Mouse (Mus musculus) CH12.LX (cell line): ENCODE data around the gene Smpd1. TPM values are rescaled to one million over a fixed set of nuclear protein-coding genes. Genes with fewer than 3 reads are reported as not detected.

Experiments
- DNase-seq: peaks from one replicate; pipeline ENCODE4 v3.0.0-alpha.2; 2013; ENCODE audit errors: extremely low read depth
- H3K27ac ChIP-seq: 2 replicates; pipeline ENCODE4 v1.5.1; 2012; ENCODE audit warnings: low read depth, mild to moderate bottlenecking, control low read depth, moderate library complexity; ENCODE audit not compliant: insufficient read depth
- H3K27me3 ChIP-seq: replicated peaks from 2 replicates; pipeline ENCODE3; 2012; ENCODE audit warnings: inconsistent platforms
- H3K36me3 ChIP-seq, 2 experiments: replicated peaks in 1 of 2; 2 replicates each; pipeline versions ENCODE3 to v1.6.1; 2012; ENCODE audit warnings: inconsistent platforms in 1 of 2, low read length in 1 of 2, mild to moderate bottlenecking in 1 of 2, mixed read lengths in 1 of 2, moderate library complexity in 1 of 2; ENCODE audit not compliant: control insufficient read depth in 1 of 2, insufficient read depth in 1 of 2
- H3K4me1 ChIP-seq, 2 experiments: 2 replicates each; pipeline ENCODE4 v1.6.1; 2012; ENCODE audit warnings: inconsistent platforms in 1 of 2, moderate library complexity in 1 of 2; ENCODE audit not compliant: insufficient read depth in 2 of 2, control insufficient read depth in 1 of 2
- H3K4me2 ChIP-seq: 2 replicates; pipeline ENCODE4 v1.6.1; 2012; ENCODE audit warnings: low read depth, mild to moderate bottlenecking, control low read depth; ENCODE audit not compliant: poor library complexity, insufficient read depth, severe bottlenecking
- H3K4me3 ChIP-seq, 3 experiments: fragments of 150-350 bp in 1 of 3; sonication (generic) in 1 of 3; replicated peaks in 1 of 3; 2 replicates each; pipeline versions ENCODE3 to v1.5.1; 2011 to 2012; ENCODE audit warnings: low read depth in 2 of 3, low read length in 2 of 3, mild to moderate bottlenecking in 2 of 3, moderate library complexity in 2 of 3, control low read depth in 1 of 3, improper control_type of control experiment in 1 of 3, inconsistent platforms in 1 of 3, mixed read lengths in 1 of 3; ENCODE audit not compliant: poor library complexity in 1 of 3
- H3K79me2 ChIP-seq: replicated peaks from 2 replicates; pipeline ENCODE4 v1.6.1; 2012; ENCODE audit warnings: mild to moderate bottlenecking, moderate library complexity; ENCODE audit not compliant: control insufficient read depth, poor library complexity, insufficient read depth, severe bottlenecking; ENCODE audit errors: extremely low read depth
- H3K9ac ChIP-seq: 2 replicates; pipeline ENCODE4 v1.6.1; 2012; ENCODE audit warnings: low read depth, mild to moderate bottlenecking, control low read depth, moderate library complexity; ENCODE audit not compliant: insufficient read depth
- H3K9me3 ChIP-seq: replicated peaks from 2 replicates; pipeline ENCODE3; 2012; ENCODE audit warnings: low read length, inconsistent platforms, mixed read lengths
- BHLHE40 ChIP-seq: IDR thresholded peaks from 2 replicates; pipeline ENCODE4 v1.6.1; 2011; ENCODE audit warnings: mild to moderate bottlenecking, low read depth, low read length, improper control_type of control experiment
- CTCF ChIP-seq, 2 experiments: IDR thresholded peaks in 1 of 2; conservative IDR thresholded peaks in 1 of 2; 2 replicates each; pipeline ENCODE4 v1.5.1; 2011 to 2012; ENCODE audit warnings: low read depth in 2 of 2, low read length in 2 of 2, improper control_type of control experiment in 1 of 2, inconsistent platforms in 1 of 2, mild to moderate bottlenecking in 1 of 2, moderate library complexity in 1 of 2
- E2F4 ChIP-seq: IDR thresholded peaks from 2 replicates; pipeline ENCODE4 v1.6.1; 2011; ENCODE audit warnings: low read depth, low read length, improper control_type of control experiment; ENCODE audit not compliant: insufficient replicate concordance
- EP300 ChIP-seq: IDR thresholded peaks from 2 replicates; pipeline ENCODE4 v1.6.1; 2011; ENCODE audit warnings: low read length, improper control_type of control experiment
- HCFC1 ChIP-seq: IDR thresholded peaks from 2 replicates; pipeline ENCODE4 v1.6.1; 2012; ENCODE audit warnings: low read depth, mild to moderate bottlenecking, inconsistent platforms, low read length, improper control_type of control experiment
- IRF4 ChIP-seq: IDR thresholded peaks from 2 replicates; pipeline ENCODE4 v1.6.1; 2014; ENCODE audit warnings: low read depth, mild to moderate bottlenecking, inconsistent platforms, low read length, improper control_type of control experiment
- JUN ChIP-seq: IDR thresholded peaks from 2 replicates; pipeline ENCODE4 v1.6.1; 2011; ENCODE audit warnings: low read depth, mild to moderate bottlenecking, low read length, improper control_type of control experiment, moderate library complexity; ENCODE audit not compliant: insufficient read depth
- JUND ChIP-seq: conservative IDR thresholded peaks from 2 replicates; pipeline ENCODE4 v1.6.1; 2011; ENCODE audit warnings: low read depth, low read length, improper control_type of control experiment
- KAT2A ChIP-seq: IDR thresholded peaks from 2 replicates; pipeline ENCODE4 v1.6.1; 2012; ENCODE audit warnings: low read length, improper control_type of control experiment, inconsistent platforms; ENCODE audit not compliant: insufficient replicate concordance
- MAFK ChIP-seq: IDR thresholded peaks from 2 replicates; pipeline ENCODE4 v1.6.1; 2011; ENCODE audit warnings: low read length, improper control_type of control experiment; ENCODE audit not compliant: insufficient replicate concordance
- MAX ChIP-seq: IDR thresholded peaks from 2 replicates; pipeline ENCODE4 v1.6.1; 2011; ENCODE audit warnings: low read length, improper control_type of control experiment
- MAZ ChIP-seq: IDR thresholded peaks from 2 replicates; pipeline ENCODE4 v1.6.1; 2012; ENCODE audit warnings: low read depth, mild to moderate bottlenecking, inconsistent platforms, low read length, improper control_type of control experiment, moderate library complexity
- MEF2A ChIP-seq: IDR thresholded peaks from 2 replicates; pipeline ENCODE4 v1.6.1; 2014; ENCODE audit warnings: low read depth, mild to moderate bottlenecking, inconsistent platforms, low read length, improper control_type of control experiment, borderline replicate concordance
- MXI1 ChIP-seq: IDR thresholded peaks from 2 replicates; pipeline ENCODE4 v1.6.1; 2011; ENCODE audit warnings: mild to moderate bottlenecking, low read depth, low read length, improper control_type of control experiment
- MYC ChIP-seq: IDR thresholded peaks from 2 replicates; pipeline ENCODE4 v1.6.1; 2011; ENCODE audit warnings: low read depth, mild to moderate bottlenecking, improper control_type of control experiment, low read length
- PAX5 ChIP-seq: IDR thresholded peaks from 2 replicates; pipeline ENCODE4 v1.6.1; 2012; ENCODE audit warnings: low read length, inconsistent platforms, mixed read lengths
- POLR2AphosphoS2 ChIP-seq: IDR thresholded peaks from 2 replicates; pipeline ENCODE4 v1.6.1; 2011; ENCODE audit warnings: low read depth, low read length, improper control_type of control experiment
- RAD21 ChIP-seq: IDR thresholded peaks from 2 replicates; pipeline ENCODE4 v1.6.1; 2011; ENCODE audit warnings: low read depth, mild to moderate bottlenecking, low read length, improper control_type of control experiment, moderate library complexity
- RCOR1 ChIP-seq: conservative IDR thresholded peaks from 2 replicates; pipeline ENCODE4 v1.6.1; 2012; ENCODE audit warnings: low read depth, mild to moderate bottlenecking, inconsistent platforms, low read length, improper control_type of control experiment
- SIN3A ChIP-seq: IDR thresholded peaks from 2 replicates; pipeline ENCODE4 v1.6.1; 2012; ENCODE audit warnings: low read length, improper control_type of control experiment, inconsistent platforms
- SMC3 ChIP-seq: IDR thresholded peaks from 2 replicates; pipeline ENCODE4 v1.6.1; 2011; ENCODE audit warnings: low read depth, low read length, improper control_type of control experiment
- ZC3H11A ChIP-seq: IDR thresholded peaks from 2 replicates; pipeline ENCODE4 v1.6.1; 2012; ENCODE audit warnings: low read depth, mild to moderate bottlenecking, inconsistent platforms, low read length, improper control_type of control experiment
- ZKSCAN1 ChIP-seq: IDR thresholded peaks from 2 replicates; pipeline ENCODE4 v1.6.1; 2012; ENCODE audit warnings: low read depth, inconsistent platforms, low read length, improper control_type of control experiment, borderline replicate concordance
- ZMIZ1 ChIP-seq: IDR thresholded peaks from 2 replicates; pipeline ENCODE4 v1.6.1; 2012; ENCODE audit warnings: low read depth, mild to moderate bottlenecking, inconsistent platforms, low read length, improper control_type of control experiment
- dilution Hi-C: fragments of 300-500 bp; cut with MboI; formaldehyde crosslinking; loops from 2 replicates; pipeline ENCODE4 v1.14.3; 2020; ENCODE audit warnings: low sequenced_read_pairs; ENCODE audit not compliant: extremely low pct_unique_long_range_greater_than_20kb, extremely low pct_ligation_motif_present
- in situ Hi-C: fragments of 300-500 bp; cut with MboI; formaldehyde crosslinking; loops from 3 replicates; pipeline ENCODE4 v1.14.3; 2019; ENCODE audit warnings: low sequenced_read_pairs, low pct_ligation_motif_present, low pct_unique_long_range_greater_than_20kb, mixed read lengths
- polyA plus RNA-seq: library from polyadenylated mRNA; unstranded; fragments of >175 nt; gene quantifications from 2 replicates; pipeline ENCODE4 v1.2.1, GENCODE M21; 2012; ENCODE audit warnings: low read depth; ENCODE audit not compliant: insufficient read length
- total RNA-seq, 2 experiments: library from RNA; depleted of rRNA; stranded (reverse); fragments of 300-350 nt in 1 of 2; fragments of >200 nt in 1 of 2; gene quantifications; 2 replicates each; pipeline ENCODE4 v1.2.3; 2012 to 2014

Gene Smpd1
- total and polyA plus RNA-seq, 3 experiments: 16.9 to 22.5 (median 17.9) TPM

DNA sequence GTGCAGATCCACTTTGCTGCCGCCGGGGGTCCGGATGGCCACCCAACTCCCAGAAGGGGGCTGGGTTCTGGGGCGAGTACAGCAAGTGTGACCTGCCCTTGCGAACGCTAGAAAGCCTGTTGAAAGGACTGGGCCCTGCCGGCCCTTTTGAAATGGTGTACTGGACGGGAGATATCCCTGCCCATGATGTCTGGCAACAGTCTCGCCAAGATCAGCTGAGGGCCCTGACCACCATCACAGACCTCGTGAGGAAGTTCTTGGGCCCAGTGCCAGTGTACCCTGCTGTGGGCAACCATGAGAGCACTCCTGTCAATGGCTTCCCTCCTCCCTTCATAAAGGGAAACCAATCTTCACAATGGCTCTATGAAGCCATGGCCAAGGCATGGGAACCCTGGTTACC, 1.4 kb downstream of the Smpd1 start:
- Histone ChIP-seq H3K4me3 (no peak overlapping the region), H3K79me2 (no peaks in the 10 kb centered on the region), H3K4me2 (no peak overlapping the region), H3K9me3 (no peaks in the 10 kb centered on the region), H3K27ac (no peak overlapping the region), H3K36me3 (peaks cover 11 to 33% of the 10 kb centered on the region in 2 experiments), H3K4me1 (peaks cover 9 to 21% of the 10 kb centered on the region in 2 experiments), H3K27me3 (no peaks in the 10 kb centered on the region), H3K9ac (no peak overlapping the region)
- in situ Hi-C loops: no loop called here
- TF ChIP-seq RCOR1 (no peak), HCFC1 (no peak), CTCF (conservative IDR thresholded peaks at IDR 0.05 in 1 of 2, IDR thresholded peaks at IDR 0.05 in 1 of 2; ENCODE audit: low read depth in 2 of 2, low read length in 2 of 2) (no peak), MEF2A (no peak), PAX5 (no peak), BHLHE40 (no peak), SIN3A (no peak), MAX (no peak), MXI1 (no peak), KAT2A (no peak), E2F4 (no peak), ZC3H11A (no peak)
- no peak for DNase-seq
- dilution Hi-C loops: no loop called here

DNA sequence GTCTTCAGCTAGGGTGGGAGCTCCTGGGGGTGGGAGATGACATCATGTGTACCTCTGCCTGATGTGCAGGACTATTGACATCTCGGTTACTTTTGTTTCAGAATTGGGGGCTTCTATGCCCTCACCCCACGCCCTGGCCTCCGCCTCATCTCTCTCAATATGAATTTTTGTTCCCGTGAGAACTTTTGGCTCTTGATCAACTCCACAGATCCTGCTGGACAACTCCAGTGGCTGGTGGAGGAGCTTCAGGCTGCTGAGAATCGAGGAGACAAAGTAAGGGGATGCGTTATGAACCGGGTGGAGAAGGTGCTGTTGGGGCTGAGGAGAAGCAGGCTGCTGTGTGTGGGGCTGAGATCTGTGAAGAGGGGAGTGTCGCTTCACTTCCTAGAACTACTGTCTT, 2.2 kb downstream of the Smpd1 start:
- TF ChIP-seq EP300: no peak
- no peak for TF ChIP-seq SMC3
- no peak for TF ChIP-seq E2F4
- TF ChIP-seq MYC: no peak
- TF ChIP-seq MAZ: no peak
- no peak for TF ChIP-seq RAD21
- no peak for TF ChIP-seq POLR2AphosphoS2
- no peak for TF ChIP-seq CTCF (conservative IDR thresholded peaks at IDR 0.05 in 1 of 2, IDR thresholded peaks at IDR 0.05 in 1 of 2; ENCODE audit: low read depth in 2 of 2, low read length in 2 of 2)
- TF ChIP-seq ZKSCAN1: no peak
- no peak for TF ChIP-seq JUND
- no peak for TF ChIP-seq IRF4
- no peak for TF ChIP-seq JUN
- no peak for TF ChIP-seq MAFK
- no peak for TF ChIP-seq RCOR1
- no peak for TF ChIP-seq ZMIZ1
- in situ Hi-C loops: no loop called here
- DNase-seq: no peak
- dilution Hi-C loops: no loop called here
- no peaks in the 10 kb centered on the region for H3K27me3 ChIP-seq
- H3K4me3 ChIP-seq: no peak overlapping the region
- H3K36me3 ChIP-seq: peaks cover 11 to 33% of the 10 kb centered on the region in 2 experiments
- peaks cover 9 to 16% of the 10 kb centered on the region in 2 experiments for H3K4me1 ChIP-seq
- H3K27ac ChIP-seq: no peak overlapping the region
- no peak overlapping the region for H3K4me2 ChIP-seq
- no peak overlapping the region for H3K9ac ChIP-seq
- H3K9me3 ChIP-seq: no peaks in the 10 kb centered on the region
- no peaks in the 10 kb centered on the region for H3K79me2 ChIP-seq
